Mouse (Mus musculus) megakaryocyte, embryonic 14.5 days (primary cell): Measurements from ENCODE around the gene B9d1. TPM values are rescaled to one million over a fixed set of nuclear protein-coding genes. Genes with fewer than 3 reads are reported as not detected.

Source experiments
- H3K27me3 ChIP-seq: replicated peaks from 2 replicates; pipeline ENCODE3; 2012; ENCODE audit warnings: inconsistent platforms
- H3K36me3 ChIP-seq: replicated peaks from 2 replicates; pipeline ENCODE3; 2012; ENCODE audit warnings: low read length, inconsistent platforms, mixed read lengths
- H3K4me1 ChIP-seq: 2 replicates; pipeline ENCODE4 v1.6.1; 2012; ENCODE audit warnings: inconsistent platforms
- H3K4me3 ChIP-seq: replicated peaks from 2 replicates; pipeline ENCODE3; 2012; ENCODE audit warnings: moderate library complexity, mild to moderate bottlenecking, inconsistent platforms
- H3K9me3 ChIP-seq: 2 replicates; pipeline ENCODE4 v1.6.1; 2012; ENCODE audit warnings: inconsistent platforms
- FLI1 ChIP-seq: IDR thresholded peaks from 2 replicates; pipeline ENCODE4 v1.6.1; 2012; ENCODE audit warnings: low read length, inconsistent platforms, mixed read lengths
- GATA1 ChIP-seq: IDR thresholded peaks from 3 replicates; pipeline ENCODE4 v1.6.1; 2012; ENCODE audit warnings: mixed read lengths, low read length, inconsistent platforms, borderline replicate concordance
- polyA plus RNA-seq: library from polyadenylated mRNA; stranded (reverse); fragments of >175 nt; gene quantifications from 2 replicates; pipeline ENCODE4 v1.2.3, GENCODE M21; 2012; ENCODE audit warnings: low replicate concordance; ENCODE audit not compliant: insufficient read depth

B9d1 gene
- polyA plus RNA-seq, 1 experiment = 4.7 TPM

GRCm38 (mm10) chr11:61536952-61537351 is 32.0 kb downstream of the B9d1 start:
- no peaks in the 10 kb centered on the region for H3K36me3 ChIP-seq
- peaks cover 3% of the 10 kb centered on the region; the same call in 1 of the 2 replicates for H3K4me1 ChIP-seq
- H3K4me3 ChIP-seq = no peak overlapping the region
- TF ChIP-seq FLI1 (no peak), GATA1 (no peak)
- H3K9me3 ChIP-seq = no peaks in the 10 kb centered on the region
- peaks cover 95% of the 10 kb centered on the region for H3K27me3 ChIP-seq

- H3K27me3 ChIP-seq = peaks cover 96% of the 10 kb centered on the region
- H3K4me1 ChIP-seq = peaks cover 3% of the 10 kb centered on the region; the same call in 1 of the 2 replicates
- no peak for TF ChIP-seq GATA1
- TF ChIP-seq FLI1 = no peak
- no peak overlapping the region for H3K4me3 ChIP-seq
- H3K9me3 ChIP-seq = no peaks in the 10 kb centered on the region
- H3K36me3 ChIP-seq = no peaks in the 10 kb centered on the region
These were observed 32.4 kb downstream of the B9d1 start for GRCm38 (mm10) chr11:61537362-61537761.

- no peaks in the 10 kb centered on the region for H3K36me3 ChIP-seq
- no peak overlapping the region for H3K4me3 ChIP-seq
- H3K4me1 ChIP-seq = peaks cover 3% of the 10 kb centered on the region; the same call in 1 of the 2 replicates
- TF ChIP-seq FLI1 (no peak), GATA1 (no peak)
- H3K9me3 ChIP-seq = no peaks in the 10 kb centered on the region
- peaks cover 92% of the 10 kb centered on the region for H3K27me3 ChIP-seq
These were observed 35.7 kb downstream of the B9d1 start for GRCm38 (mm10) chr11:61540642-61541041.

GRCm38 (mm10) chr11:61541106-61541505 is 36.2 kb downstream of the B9d1 start:
- Histone ChIP-seq H3K9me3 (no peaks in the 10 kb centered on the region), H3K36me3 (no peaks in the 10 kb centered on the region), H3K27me3 (peaks cover 92% of the 10 kb centered on the region), H3K4me1 (peaks cover 3% of the 10 kb centered on the region; the same call in 1 of the 2 replicates), H3K4me3 (no peak overlapping the region)
- TF ChIP-seq GATA1 (no peak), FLI1 (no peak)

GRCm38 (mm10) chr11:61545586-61545985 is 40.6 kb downstream of the B9d1 start:
- Histone ChIP-seq H3K4me3 (no peak overlapping the region), H3K27me3 (peaks cover 84% of the 10 kb centered on the region), H3K4me1 (peaks cover 3% of the 10 kb centered on the region; the same call in 1 of the 2 replicates), H3K36me3 (no peaks in the 10 kb centered on the region), H3K9me3 (no peaks in the 10 kb centered on the region)
- TF ChIP-seq GATA1 (no peak), FLI1 (no peak)

GRCm38 (mm10) chr11:61546452-61546851 is 41.5 kb downstream of the B9d1 start:
- H3K4me3 ChIP-seq = no peak overlapping the region
- TF ChIP-seq FLI1 = no peak
- no peak for TF ChIP-seq GATA1
- peaks cover 2% of the 10 kb centered on the region; the same call in 1 of the 2 replicates for H3K4me1 ChIP-seq
- no peaks in the 10 kb centered on the region for H3K9me3 ChIP-seq
- peaks cover 84% of the 10 kb centered on the region for H3K27me3 ChIP-seq
- H3K36me3 ChIP-seq = no peaks in the 10 kb centered on the region

GRCm38 (mm10) chr11:61547710-61548109 is 42.8 kb downstream of the B9d1 start:
- no peaks in the 10 kb centered on the region for H3K36me3 ChIP-seq
- no peaks in the 10 kb centered on the region for H3K4me1 ChIP-seq
- H3K27me3 ChIP-seq = peaks cover 85% of the 10 kb centered on the region
- TF ChIP-seq FLI1 (no peak), GATA1 (no peak)
- no peaks in the 10 kb centered on the region for H3K9me3 ChIP-seq
- H3K4me3 ChIP-seq = no peak overlapping the region

GRCm38 (mm10) chr11:61550631-61551030 is 45.7 kb downstream of the B9d1 start:
- TF ChIP-seq FLI1 (no peak), GATA1 (no peak)
- Histone ChIP-seq H3K4me3 (no peak overlapping the region), H3K36me3 (no peaks in the 10 kb centered on the region), H3K4me1 (no peaks in the 10 kb centered on the region), H3K9me3 (no peaks in the 10 kb centered on the region), H3K27me3 (peaks cover 88% of the 10 kb centered on the region)

GRCm38 (mm10) chr11:61553015-61553754 is 48.2 kb downstream of the B9d1 start:
- Histone ChIP-seq H3K4me3 (no peak overlapping the region), H3K27me3 (peaks cover 87% of the 10 kb centered on the region), H3K4me1 (no peaks in the 10 kb centered on the region), H3K36me3 (no peaks in the 10 kb centered on the region), H3K9me3 (no peaks in the 10 kb centered on the region)
- TF ChIP-seq FLI1 = no peak
- no peak for TF ChIP-seq GATA1

GRCm38 (mm10) chr11:61559572-61559971 is 54.6 kb downstream of the B9d1 start:
- Histone ChIP-seq H3K27me3 (peaks cover 89% of the 10 kb centered on the region), H3K9me3 (no peaks in the 10 kb centered on the region; the same call in 1 of the 2 replicates), H3K36me3 (no peaks in the 10 kb centered on the region), H3K4me1 (peaks cover 5% of the 10 kb centered on the region), H3K4me3 (no peak overlapping the region)
- TF ChIP-seq GATA1 (no peak), FLI1 (no peak)
